Mouse (Mus musculus) layer of hippocampus, adult 6 months (tissue): ENCODE measurements around the gene Slc7a6. TPM values are rescaled to one million over a fixed set of nuclear protein-coding genes. Genes with fewer than 3 reads are reported as not detected.

Source experiments
- long read RNA-seq, 2 experiments: library from polyadenylated mRNA; unstranded; transcript quantifications; one replicate each; pipeline ENCODE4 v2.0.0; 2019 to 2020
- polyA plus RNA-seq: library from polyadenylated mRNA; unstranded; fragments of <200 nt; fragmentation: Nextera tagmentation; gene quantifications from 2 replicates; pipeline ENCODE4 v1.2.3, GENCODE M21; 2021

The Slc7a6 gene
- 18.8 and 22.9 TPM in 2 replicates for polyA plus RNA-seq
- long read RNA-seq, experiment 1, partial matches to known transcripts = 3 of 6 reads
- long read RNA-seq, experiment 1, other reads (novel, unspliced or antisense) = 2 of 6 reads
- long read RNA-seq, experiment 2, transcript Slc7a6-201 (10 exons, 3,750 nt) = major isoform, 6 of 54 reads
- long read RNA-seq, experiment 2, partial matches to known transcripts = 32 of 54 reads
- long read RNA-seq, experiment 2, other reads (novel, unspliced or antisense) = 15 of 54 reads

GRCm38 (mm10) chr8:106168356-106169016, at the start of gene Slc7a6:
Gene Slc7a6, plus strand, starts transcription at chr8:106168857.

GRCm38 (mm10) chr8:106136156-106137130, 32.2 kb upstream of the Slc7a6 start, which contains the start of gene Esrp2:
Gene Esrp2, minus strand, starts transcription at chr8:106136974.

GRCm38 (mm10) chr8:106149801-106150652, 18.6 kb upstream of the Slc7a6 start, which contains the start of gene Pla2g15:
Gene Pla2g15, plus strand, starts transcription at chr8:106150399.

GRCm38 (mm10) chr8:106210821-106211345, 42.2 kb downstream of the Slc7a6 start, which contains the start of the genes Slc7a6os and Prmt7:
Gene Slc7a6os, minus strand, starts transcription at chr8:106210935.
Gene Prmt7, plus strand, starts transcription at chr8:106210936.

Other genes with a start within 250 kb of the Slc7a6 start
- gene Ctrl, start 235.0 kb upstream of the Slc7a6 start, polyA plus RNA-seq = not detected in 2 replicates
- 132 and 140 TPM in 2 replicates for gene Psmb10, start 230.4 kb upstream of the Slc7a6 start, polyA plus RNA-seq
- 27.6 and 35.6 TPM in 2 replicates for gene Lcat, start 225.5 kb upstream of the Slc7a6 start, polyA plus RNA-seq
- gene Slc12a4, start 202.8 kb upstream of the Slc7a6 start, polyA plus RNA-seq = 11.5 and 14.0 TPM in 2 replicates
- not detected in 2 replicates for gene Dpep3, start 189.4 kb upstream of the Slc7a6 start, polyA plus RNA-seq
- 14.8 and 18.1 TPM in 2 replicates for gene Dus2, start 177.5 kb upstream of the Slc7a6 start, polyA plus RNA-seq
- not detected in 2 replicates for gene Dpep2nb, start 162.9 kb upstream of the Slc7a6 start, polyA plus RNA-seq
- 16.3 and 18.7 TPM in 2 replicates for gene Ddx28, start 157.0 kb upstream of the Slc7a6 start, polyA plus RNA-seq
- gene Nfatc3, start 110.0 kb upstream of the Slc7a6 start, polyA plus RNA-seq = 3.4 and 3.5 TPM in 2 replicates
- not detected in 2 replicates for gene Esrp2, start 31.9 kb upstream of the Slc7a6 start, polyA plus RNA-seq
- 7.8 and 8.0 TPM in 2 replicates for gene Pla2g15, start 18.5 kb upstream of the Slc7a6 start, polyA plus RNA-seq
- gene Slc7a6os, start 42.1 kb downstream of the Slc7a6 start, polyA plus RNA-seq = 7.5 and 7.6 TPM in 2 replicates
- gene Prmt7, start 42.1 kb downstream of the Slc7a6 start, polyA plus RNA-seq = 32.4 and 37.9 TPM in 2 replicates
- gene Smpd3, start 169.1 kb downstream of the Slc7a6 start, polyA plus RNA-seq = 29.6 and 35.3 TPM in 2 replicates
- 7.2 TPM in 2 replicates for gene Zfp90, start 246.5 kb downstream of the Slc7a6 start, polyA plus RNA-seq